Mouse (Mus musculus) limb, embryonic 14.5 days (tissue): ENCODE measurements around the gene Ctla4. TPM values are rescaled to one million over a fixed set of nuclear protein-coding genes. Genes with fewer than 3 reads are reported as not detected.

ENCODE experiments used
- ATAC-seq: fragments of 200-750 bp; cut with Nextera tagmentation; 2 replicates; pipeline ENCODE4 v1.8.0; 2017; ENCODE audit warnings: low read depth, moderate number of reproducible peaks, moderate TSS enrichment; ENCODE audit not compliant: low FRiP score
- DNase-seq: peaks from one replicate; pipeline ENCODE4 v3.0.0-alpha.2; 2015; ENCODE audit warnings: low spot score
- H3K27ac ChIP-seq: fragments of 300-500 bp; sonication (generic); replicated peaks from 2 replicates; pipeline ENCODE4 v1.5.1; 2014; ENCODE audit warnings: low read depth, mild to moderate bottlenecking, low read length, moderate library complexity, mixed read lengths
- H3K27me3 ChIP-seq: fragments of 300-500 bp; sonication (generic); 2 replicates; pipeline ENCODE4 v1.6.1; 2014; ENCODE audit warnings: low read length, mixed read lengths; ENCODE audit not compliant: control insufficient read depth, insufficient read depth
- H3K36me3 ChIP-seq: fragments of 300-500 bp; sonication (generic); 2 replicates; pipeline ENCODE4 v1.6.1; 2014; ENCODE audit warnings: mild to moderate bottlenecking, low read length, moderate library complexity, mixed read lengths; ENCODE audit not compliant: control insufficient read depth, insufficient read depth
- H3K4me1 ChIP-seq: fragments of 300-500 bp; sonication (generic); 2 replicates; pipeline ENCODE4 v1.6.1; 2014; ENCODE audit warnings: antibody characterized with exemption, low read length, mixed read lengths; ENCODE audit not compliant: control insufficient read depth, insufficient read depth
- H3K4me2 ChIP-seq: fragments of 300-500 bp; sonication (generic); replicated peaks from 2 replicates; pipeline ENCODE4 v1.6.1; 2014; ENCODE audit warnings: low read depth, mild to moderate bottlenecking, low read length, moderate library complexity; ENCODE audit not compliant: severe bottlenecking
- H3K4me3 ChIP-seq: fragments of 300-500 bp; sonication (generic); replicated peaks from 2 replicates; pipeline ENCODE4 v1.5.1; 2014; ENCODE audit warnings: low read length
- H3K9ac ChIP-seq: fragments of 300-500 bp; sonication (generic); 2 replicates; pipeline ENCODE4 v1.6.1; 2014; ENCODE audit warnings: mild to moderate bottlenecking, low read depth, low read length, moderate library complexity; ENCODE audit not compliant: severe bottlenecking
- H3K9me3 ChIP-seq: fragments of 300-500 bp; sonication (generic); 2 replicates; pipeline ENCODE4 v1.6.1; 2016; ENCODE audit warnings: low read length; ENCODE audit not compliant: control insufficient read depth
- POLR2A ChIP-seq: fragments of 200-500 bp; IDR thresholded peaks from 2 replicates; pipeline ENCODE4 v1.8.0; 2012; ENCODE audit warnings: inconsistent platforms, mild to moderate bottlenecking, moderate library complexity, borderline replicate concordance; ENCODE audit not compliant: insufficient read depth, insufficient read length; ENCODE audit errors: extremely low read depth
- WGBS: fragments of 180-500 bp; shearing (Covaris S2); extraction: QIAGEN DNeasy Blood & Tissue Kit; methylation state at CpG from one replicate; pipeline ENCODE4 v1.1.7; 2014; 5-methylcytosine and 5-hydroxymethylcytosine counted together
- polyA plus RNA-seq, 2 experiments: library from polyadenylated mRNA; depleted of rRNA in 1 of 2; stranded (reverse) in 1 of 2; unstranded in 1 of 2; fragments of >200 nt; fragmentation: Nextera tagmentation in 1 of 2; extraction: Ambion mirVana in 1 of 2; gene quantifications; 2 replicates each; pipeline versions ENCODE4 v1.2.1 to v1.2.3; 2012 to 2014

Gene Ctla4
- polyA plus RNA-seq, 2 experiments: 0.26 to 0.34 TPM

- Histone ChIP-seq H3K36me3 (no peaks in the 10 kb centered on the region), H3K9ac (no peak overlapping the region), H3K9me3 (no peaks in the 10 kb centered on the region), H3K4me1 (0 out of 2 replicates have a peak, but pooled peaks cover 3% of the 10 kb centered on the region), H3K4me2 (no peak overlapping the region), H3K27me3 (no peaks in the 10 kb centered on the region), H3K27ac (no peak overlapping the region), H3K4me3 (no peak overlapping the region)
- TF ChIP-seq POLR2A: no peak
- ATAC-seq (no peak), DNase-seq (no peak)
- 72% methylated on average over 1 of the region's 1 CpGs for WGBS
These were observed 24.0 kb downstream of the Ctla4 start for GRCm38 (mm10) chr1:60910796-60911195.

- Histone ChIP-seq H3K9ac (no peak overlapping the region), H3K4me2 (no peak overlapping the region), H3K9me3 (no peaks in the 10 kb centered on the region), H3K4me3 (no peak overlapping the region), H3K27ac (no peak overlapping the region), H3K4me1 (0 out of 2 replicates have a peak, but pooled peaks cover 3% of the 10 kb centered on the region), H3K36me3 (no peaks in the 10 kb centered on the region), H3K27me3 (no peaks in the 10 kb centered on the region)
- 83% methylated on average over 3 of the region's 3 CpGs for WGBS
- no peak for DNase-seq
- no peak for ATAC-seq
- no peak for TF ChIP-seq POLR2A
These were observed 24.8 kb downstream of the Ctla4 start for GRCm38 (mm10) chr1:60911631-60912030.

GRCm38 (mm10) chr1:60913305-60913704 lies 26.5 kb downstream of the Ctla4 start:
- no peaks in the 10 kb centered on the region for H3K36me3 ChIP-seq
- no peaks in the 10 kb centered on the region for H3K27me3 ChIP-seq
- no peak for ATAC-seq
- no peak overlapping the region for H3K4me3 ChIP-seq
- no peak overlapping the region for H3K27ac ChIP-seq
- no peaks in the 10 kb centered on the region for H3K9me3 ChIP-seq
- no peak for DNase-seq
- TF ChIP-seq POLR2A: no peak
- no peak overlapping the region for H3K4me2 ChIP-seq
- 85% methylated on average over 4 of the region's 4 CpGs for WGBS
- H3K9ac ChIP-seq: no peak overlapping the region
- 0 out of 2 replicates have a peak, but pooled peaks cover 3% of the 10 kb centered on the region for H3K4me1 ChIP-seq

- TF ChIP-seq POLR2A: no peak
- DNase-seq: peak; percentile 14
- ATAC-seq: no peak
- H3K4me2 ChIP-seq: no peak overlapping the region
- no peak overlapping the region for H3K27ac ChIP-seq
- H3K27me3 ChIP-seq: no peaks in the 10 kb centered on the region
- no peak overlapping the region for H3K9ac ChIP-seq
- no peak overlapping the region for H3K4me3 ChIP-seq
- no peaks in the 10 kb centered on the region for H3K9me3 ChIP-seq
- no peaks in the 10 kb centered on the region for H3K4me1 ChIP-seq
- no peaks in the 10 kb centered on the region for H3K36me3 ChIP-seq
- 47% methylated on average over 10 of the region's 10 CpGs for WGBS
These were observed 29.5 kb downstream of the Ctla4 start for GRCm38 (mm10) chr1:60916281-60916781.

GRCm38 (mm10) chr1:60920493-60921355 lies 33.9 kb downstream of the Ctla4 start:
- TF ChIP-seq POLR2A: no peak
- Histone ChIP-seq H3K4me2 (no peak overlapping the region), H3K27ac (no peak overlapping the region), H3K9ac (no peak overlapping the region), H3K4me3 (no peak overlapping the region), H3K27me3 (no peaks in the 10 kb centered on the region), H3K36me3 (no peaks in the 10 kb centered on the region), H3K4me1 (no peaks in the 10 kb centered on the region), H3K9me3 (no peaks in the 10 kb centered on the region)
- peak; percentile 27 for DNase-seq
- ATAC-seq: peak; percentile 57; the same call in 1 of the 2 replicates
- WGBS: 77% methylated on average over 24 of the region's 24 CpGs
